16 mouse cellular contexts compared by ENCODE assay signal in genomic region chr11:114404401-114404800, GRCm38 (mm10).
DNase-seq lines count a peak whose midpoint lies in the region; ATAC-seq lines count a peak whose summit lies in the region.
"Had no signal": no experiment of that assay in that cellular context is flagged by ENCODE, and none has a peak within 500 bp of the region (broad histone marks: within the 10 kb centered on the region; RNA-seq: fewer than 3 reads in every experiment).

No protein-coding gene starts in this region.

- WGBS in hindbrain, embryonic 10.5 days: 44% methylated on average over 4 of the region's 4 CpGs
- WGBS in hindbrain, embryonic 13.5 days: 53% methylated on average over 4 of the region's 4 CpGs

- H3K27me3 ChIP-seq in hindbrain, embryonic 10.5 days (ENCODE audit: insufficient read depth, poor library complexity, severe bottlenecking): no peaks in the 10 kb centered on the region; the same call in 1 of the 2 replicates
- 0 out of 2 replicates have a peak, but pooled peaks cover 3% of the 10 kb centered on the region for H3K27me3 ChIP-seq in hindbrain, embryonic 13.5 days
- H3K27me3 ChIP-seq: forebrain, embryonic 13.5 days; heart, embryonic 12.5 days; limb, embryonic 13.5 days had no signal

- H3K4me1 ChIP-seq in hindbrain, embryonic 10.5 days (replicated peaks): peaks cover 24% of the 10 kb centered on the region
- peaks cover 16% of the 10 kb centered on the region for H3K4me1 ChIP-seq in hindbrain, embryonic 13.5 days (replicated peaks)

- H3K4me2 ChIP-seq in hindbrain, embryonic 13.5 days: no peak overlapping the region
- H3K4me2 ChIP-seq: forebrain, embryonic 13.5 days; heart, embryonic 12.5 days; kidney, embryonic 15.5 days; limb, embryonic 13.5 days had no signal

- no peak for ATAC-seq in hindbrain, embryonic 13.5 days (ENCODE audit: low FRiP score)
- ATAC-seq: forebrain, embryonic 13.5 days; midbrain, embryonic 16.5 days had no signal

- no peak overlapping the region for H3K27ac ChIP-seq in hindbrain, embryonic 10.5 days
- H3K27ac ChIP-seq in hindbrain, embryonic 13.5 days: no peak overlapping the region
- H3K27ac ChIP-seq: forebrain, embryonic 13.5 days; kidney, embryonic 15.5 days; layer of hippocampus, adult 2 months; limb, embryonic 13.5 days; liver, embryonic 14.5 days had no signal

- H3K9ac ChIP-seq in hindbrain, embryonic 13.5 days: no peak overlapping the region
- H3K9ac ChIP-seq: forebrain, embryonic 13.5 days; heart, embryonic 12.5 days; kidney, embryonic 15.5 days; limb, embryonic 13.5 days; liver, embryonic 14.5 days had no signal

- no peaks in the 10 kb centered on the region for H3K36me3 ChIP-seq in hindbrain, embryonic 10.5 days
- no peaks in the 10 kb centered on the region for H3K36me3 ChIP-seq in hindbrain, embryonic 13.5 days
- H3K36me3 ChIP-seq: heart, embryonic 12.5 days; kidney, embryonic 15.5 days; limb, embryonic 13.5 days had no signal

- peak; percentile 33 for DNase-seq in hindbrain, embryonic 10.5 days (ENCODE audit: low spot score)
- peak; percentile 94 for DNase-seq in brain, adult 2 months (ENCODE audit: low read depth, low spot score)
- DNase-seq in cerebellum, adult 8-10 months: peak; percentile 59
- peak; percentile 45 for DNase-seq in embryo, embryonic 10.5 days (ENCODE audit: low spot score)
- no peak for DNase-seq in layer of hippocampus, postnatal 25 days (ENCODE audit: extremely low spot score in 1 of 2, low spot score in 1 of 2)
- no peak for DNase-seq in adrenal gland, postnatal 4 days (ENCODE audit: low spot score in 2 of 2)
- DNase-seq in layer of hippocampus, postnatal 10 days (ENCODE audit: low spot score in 2 of 2): no peak
- DNase-seq: thymus, adult 2 months had no signal

- no peak overlapping the region for H3K4me3 ChIP-seq in hindbrain, embryonic 10.5 days
- no peak overlapping the region for H3K4me3 ChIP-seq in hindbrain, embryonic 13.5 days
- H3K4me3 ChIP-seq: forebrain, embryonic 13.5 days; heart, embryonic 12.5 days; kidney, embryonic 15.5 days; layer of hippocampus, adult 2 months; limb, embryonic 13.5 days had no signal

- H3K9me3 ChIP-seq in hindbrain, embryonic 10.5 days: no peaks in the 10 kb centered on the region
- no peaks in the 10 kb centered on the region for H3K9me3 ChIP-seq in hindbrain, embryonic 13.5 days
- H3K9me3 ChIP-seq: forebrain, embryonic 13.5 days; kidney, embryonic 15.5 days; limb, embryonic 13.5 days had no signal

Comparison
In these comparisons a context has a peak if more than half of its experiments do, and no peak if none do; other contexts are left out.
1. DNase-seq: peak in hindbrain, embryonic 10.5 days (single experiment), brain, adult 2 months (single experiment), cerebellum, adult 8-10 months (single experiment) and embryo, embryonic 10.5 days (single experiment); none in layer of hippocampus, postnatal 25 days (0 of 2), adrenal gland, postnatal 4 days (0 of 2) and layer of hippocampus, postnatal 10 days (0 of 2).